Mouse (Mus musculus): Measurements from ENCODE around the gene M6pr.

M6pr gene

DNA sequence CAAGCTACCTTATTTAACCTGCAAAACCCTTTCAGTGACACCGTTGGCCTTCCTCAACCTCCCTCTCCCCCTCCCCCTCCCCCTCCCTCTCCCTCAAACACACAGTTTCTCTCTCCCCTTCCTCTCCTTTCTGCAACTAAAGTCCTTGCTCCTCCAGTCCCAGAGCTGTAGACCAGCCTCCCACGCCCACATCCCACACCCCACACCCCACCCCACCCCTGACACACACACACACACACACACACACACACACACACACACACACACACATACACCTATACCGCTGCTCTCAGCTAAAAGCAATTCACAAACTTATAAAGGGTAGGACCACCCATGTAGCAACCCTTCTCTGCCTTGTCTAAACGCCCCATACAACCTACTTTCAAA, 10.3 kb upstream of the M6pr start:
- no peak for DNase-seq

DNA sequence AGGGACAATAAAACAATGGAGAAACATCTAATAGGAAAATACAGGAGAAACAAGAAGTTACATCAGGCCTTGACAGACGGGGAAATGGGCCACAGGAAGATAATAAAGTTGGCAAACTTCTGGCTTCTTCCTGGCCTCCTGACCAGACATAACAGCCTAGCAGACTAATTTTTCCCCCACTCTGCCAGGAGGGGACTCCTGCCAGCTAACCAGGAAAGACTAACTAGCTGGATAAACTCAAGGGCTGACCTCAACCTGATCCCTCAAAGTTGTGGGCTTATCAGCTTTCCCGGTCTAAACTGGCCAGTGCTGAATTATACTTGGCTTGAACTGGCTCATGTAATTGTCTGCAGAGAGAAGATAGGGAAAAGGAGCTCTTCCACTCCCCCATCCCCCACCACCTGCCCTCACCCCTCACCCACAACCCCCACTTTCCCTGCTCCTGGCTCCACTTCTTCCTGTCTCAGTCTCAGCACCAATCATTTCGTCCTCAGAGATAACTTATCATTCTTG, 8.8 kb upstream of the M6pr start:
- DNase-seq, result no peak

DNA sequence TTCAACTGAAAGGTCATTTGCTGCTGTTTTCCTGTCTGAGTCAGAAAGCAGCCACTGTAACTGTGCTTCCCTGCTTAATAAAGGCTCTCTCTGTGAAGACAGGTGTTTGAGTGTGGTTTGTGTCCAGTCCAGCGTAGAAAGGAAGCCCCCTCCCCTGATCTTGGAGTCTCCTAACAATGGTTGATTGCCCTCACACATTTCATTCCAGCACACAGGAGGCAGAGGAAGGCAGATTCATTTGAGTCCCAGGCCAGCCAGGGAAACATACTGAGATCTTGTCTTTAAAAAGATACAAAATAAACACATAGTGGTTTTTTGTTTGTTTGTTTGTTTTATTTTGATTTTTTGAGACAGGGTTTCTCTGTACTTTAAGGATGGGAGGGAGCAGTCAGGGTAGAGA, 6.4 kb upstream of the M6pr start:
- no peak for DNase-seq

DNA sequence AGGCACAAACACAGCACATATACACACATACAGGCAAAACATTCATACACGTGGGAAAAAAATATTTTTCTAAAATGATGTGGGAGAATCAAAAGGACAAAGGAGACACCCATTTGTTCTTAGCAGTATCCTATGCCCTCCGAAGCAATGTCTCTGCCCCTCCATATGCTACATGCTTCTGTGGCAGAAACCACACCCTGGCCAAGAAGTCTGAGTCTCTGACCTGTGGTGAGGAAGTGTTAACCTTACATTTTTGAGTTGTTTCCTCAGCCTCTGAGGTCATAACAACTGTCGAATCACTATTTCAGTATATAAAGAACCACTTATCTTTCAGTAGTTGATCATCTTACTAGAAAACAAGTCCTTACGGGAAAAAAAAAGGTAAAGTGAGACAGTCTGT, 5.9 kb upstream of the M6pr start:
- DNase-seq, result no peak

DNA sequence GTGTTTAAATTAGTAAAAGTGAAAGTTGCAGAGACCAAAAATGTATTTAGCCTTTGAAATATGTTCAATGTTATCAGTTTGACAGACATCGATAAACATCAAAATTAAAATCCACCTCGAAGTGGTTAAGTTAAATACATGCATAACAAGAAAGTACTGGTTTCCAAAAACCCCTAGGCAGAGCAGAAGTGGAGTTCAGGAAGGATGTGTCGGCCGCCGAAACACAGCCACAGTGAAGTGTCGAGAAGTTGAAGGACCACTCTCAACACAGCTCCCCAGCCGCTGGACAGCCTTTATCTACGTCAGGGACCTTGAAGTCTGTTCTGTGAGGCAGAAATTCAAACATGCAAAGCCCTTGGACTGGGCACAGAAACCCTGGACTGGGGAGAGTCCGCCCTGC, 5.0 kb upstream of the M6pr start:
- DNase-seq, result no peak

DNA sequence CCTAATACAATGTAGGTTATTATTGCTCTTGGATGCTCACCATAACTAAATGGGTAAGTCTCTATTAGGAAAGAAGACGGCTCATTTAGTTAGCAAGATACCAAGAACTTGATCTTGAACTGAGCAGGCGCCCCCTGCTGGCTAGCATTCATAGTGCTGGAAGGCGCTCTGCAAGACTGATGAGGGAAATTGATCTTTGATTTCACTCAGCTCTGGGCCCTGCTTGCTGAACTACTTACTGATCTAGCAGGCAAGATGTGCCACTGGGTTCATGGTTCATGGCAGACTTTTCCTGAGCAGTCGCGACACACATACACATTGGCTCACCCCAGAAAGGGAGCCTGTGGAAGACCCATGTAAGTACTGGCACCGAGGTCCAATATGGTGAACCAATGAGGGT, 4.2 kb upstream of the M6pr start:
- peak; percentile 92 for DNase-seq

DNA sequence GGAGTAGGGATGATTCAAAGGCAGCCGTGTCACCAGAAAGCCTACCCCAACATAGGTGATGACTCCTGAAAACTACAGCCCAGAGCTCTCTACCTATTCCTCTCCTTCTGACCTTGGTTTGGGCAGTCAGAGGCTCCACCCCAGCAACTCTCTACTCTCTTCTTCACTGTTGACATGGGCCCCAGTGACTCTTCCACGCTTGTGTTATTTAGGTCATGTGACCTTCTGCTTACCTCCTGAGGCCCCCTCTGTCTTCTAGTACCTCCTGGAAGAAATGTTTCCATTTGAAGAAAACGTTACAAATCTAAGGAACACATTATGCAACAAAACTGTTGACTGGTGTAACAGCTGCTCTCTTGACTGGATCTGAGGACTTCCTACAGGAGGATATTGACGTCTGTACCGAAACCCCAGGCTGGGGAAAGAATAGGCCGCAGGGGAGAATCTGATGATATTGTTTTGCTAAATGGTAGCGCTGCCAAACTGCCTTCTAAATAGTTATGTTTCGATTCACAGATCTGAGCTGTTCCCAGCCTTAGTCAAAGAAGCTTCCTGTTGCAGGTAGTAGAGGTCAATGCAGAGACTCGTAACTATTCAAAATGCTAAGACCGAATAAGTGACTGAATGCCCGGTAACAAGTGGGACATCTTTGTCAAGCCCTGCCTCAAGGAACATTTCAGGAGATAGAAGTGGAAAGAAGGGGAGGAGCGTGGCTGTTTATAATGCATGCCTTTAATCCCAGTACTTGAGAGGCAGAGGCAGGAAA, 3.5 kb upstream of the M6pr start:
- DNase-seq, result no peak

DNA sequence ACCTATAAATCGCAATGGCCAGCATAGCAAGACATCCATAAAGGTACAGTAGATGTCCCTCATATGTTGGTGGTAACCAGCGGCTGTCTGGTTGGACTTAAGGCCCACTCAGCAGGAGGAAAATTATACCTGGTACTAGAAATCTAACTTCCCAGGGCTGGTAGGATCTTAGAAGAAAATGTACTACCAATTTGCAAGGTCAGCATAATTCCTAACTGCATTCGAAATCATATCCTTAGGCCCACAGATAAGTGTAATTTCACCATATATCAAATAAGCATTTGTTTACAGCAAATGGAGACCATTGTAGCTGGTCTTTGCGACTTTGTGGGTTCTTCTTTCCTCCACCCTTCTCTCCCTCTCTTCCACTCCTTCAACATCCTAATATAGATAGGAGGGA, 1.8 kb upstream of the M6pr start:
- no peak for DNase-seq

DNA sequence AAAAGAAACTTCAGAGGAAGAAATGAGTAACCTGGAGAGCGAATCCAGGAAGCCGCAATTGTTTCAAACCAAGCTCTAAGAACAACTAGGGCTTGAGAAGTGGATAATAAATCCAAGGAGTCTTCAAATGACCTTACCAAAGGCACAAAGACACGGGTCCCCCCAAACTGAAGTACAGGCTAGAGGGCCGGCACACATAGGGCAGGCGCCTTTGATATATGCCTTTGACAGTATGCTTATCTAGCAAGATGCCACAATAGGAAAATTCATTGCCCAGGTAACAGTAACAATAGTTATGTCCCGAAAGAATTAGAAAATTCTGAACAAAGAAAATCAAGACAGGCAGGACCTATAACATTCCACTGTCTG, 400 bp upstream of the M6pr start:
- no peak for DNase-seq

DNA sequence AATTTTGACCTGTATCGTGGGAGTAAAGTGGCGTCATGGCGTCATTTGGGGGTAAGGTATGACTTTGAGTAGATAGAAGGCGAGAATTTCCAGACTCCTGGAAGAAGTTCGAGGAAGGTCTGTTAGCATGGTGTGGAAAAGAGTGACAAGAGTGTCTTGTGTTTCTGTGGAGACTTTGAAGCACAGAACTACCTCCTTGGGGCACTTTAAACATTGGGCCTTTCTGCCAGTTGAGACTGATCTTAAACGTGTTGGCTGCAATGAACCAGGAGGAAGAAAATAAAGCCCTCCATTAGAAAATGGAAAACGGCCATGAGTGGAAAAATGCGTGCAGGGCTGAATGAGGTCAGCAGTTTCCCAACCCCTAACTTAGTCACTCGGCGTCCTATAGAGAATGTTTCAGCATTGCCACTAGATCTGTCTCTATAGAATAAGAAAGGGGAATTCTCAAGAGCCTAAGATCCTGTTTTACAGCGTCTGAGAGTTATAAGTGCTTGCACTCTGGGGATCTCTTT, 983 bp downstream of the M6pr start:
- no peak for DNase-seq

DNA sequence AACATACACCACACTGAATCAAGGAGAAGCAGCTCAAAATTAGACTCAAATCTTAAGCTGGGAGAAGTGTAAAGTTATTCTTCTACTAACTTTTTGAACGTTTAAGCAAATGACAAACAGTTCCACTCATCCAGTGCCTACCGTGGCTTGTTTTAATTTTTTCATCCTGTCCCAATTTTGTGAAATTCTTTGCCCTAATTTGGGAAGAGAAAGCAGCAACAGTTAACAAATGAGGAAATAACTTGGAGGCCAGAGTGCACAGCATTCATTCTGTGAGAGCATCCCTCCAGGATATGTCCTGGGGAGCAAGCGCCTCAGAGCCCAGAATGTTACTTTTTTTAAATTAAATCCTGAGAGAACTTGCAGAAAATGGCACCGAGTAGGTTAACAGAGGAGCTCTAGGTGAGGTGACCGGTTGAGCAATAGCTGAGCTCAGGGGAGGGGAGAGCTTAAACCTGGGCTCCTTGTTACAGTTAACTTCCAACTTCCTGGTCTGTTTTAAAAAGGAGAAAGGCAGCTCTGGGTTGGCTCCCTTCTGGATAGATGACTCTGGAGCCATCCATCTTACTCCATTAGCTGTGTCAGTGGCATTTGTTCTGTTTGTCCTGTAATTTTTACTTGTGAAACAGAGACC, 1.8 kb downstream of the M6pr start:
- DNase-seq, result no peak

DNA sequence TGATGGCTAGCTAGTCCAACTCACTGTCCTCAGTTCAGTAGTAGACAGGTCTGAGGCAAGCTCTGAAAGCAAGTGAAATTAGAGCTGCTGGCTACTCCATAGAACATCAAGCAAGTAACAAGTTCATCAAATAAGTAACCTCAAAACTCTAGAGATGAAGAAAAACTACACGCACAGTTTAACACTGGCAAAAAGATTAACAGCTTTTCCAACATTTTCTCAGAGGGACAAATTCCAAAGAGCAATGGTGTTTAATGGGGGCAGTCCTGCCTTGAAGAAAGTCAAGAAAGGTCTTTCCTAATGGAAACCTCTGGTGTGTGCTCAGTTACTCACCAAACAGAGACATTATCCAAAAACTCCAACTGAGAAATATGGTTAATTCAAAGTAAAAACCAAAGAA, 10.2 kb downstream of the M6pr start:
- no peak for DNase-seq

DNA sequence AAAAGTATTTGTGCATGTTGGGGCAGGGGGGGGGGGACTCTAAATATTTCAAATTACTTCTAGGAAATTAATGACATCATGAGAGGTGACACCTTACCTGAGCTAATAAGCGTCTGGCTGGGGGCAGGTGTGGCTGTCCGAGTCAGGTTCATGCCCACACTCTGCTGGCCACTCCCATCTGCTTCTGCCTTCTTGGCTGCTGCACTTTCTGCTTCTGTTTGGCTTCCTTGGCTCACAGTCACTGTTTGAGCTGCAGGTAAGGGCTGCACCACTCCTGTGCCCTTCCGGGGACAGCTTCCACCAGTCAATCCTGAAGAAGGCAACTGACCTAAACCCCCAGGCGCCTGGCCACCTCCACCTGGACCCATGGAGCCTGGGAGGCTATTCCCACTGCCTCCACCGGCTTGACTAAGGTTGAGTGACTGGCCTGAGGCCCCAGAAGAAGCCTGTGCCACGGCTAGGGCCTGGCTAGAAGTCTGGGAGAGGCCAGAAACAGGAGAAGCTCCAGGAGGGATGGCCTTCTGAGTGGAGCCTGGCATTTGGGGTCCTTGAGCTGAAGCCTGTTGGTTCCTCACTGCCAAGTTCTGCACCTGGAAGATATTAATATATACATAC, 16.9 kb downstream of the M6pr start:
- DNase-seq, result no peak

DNA sequence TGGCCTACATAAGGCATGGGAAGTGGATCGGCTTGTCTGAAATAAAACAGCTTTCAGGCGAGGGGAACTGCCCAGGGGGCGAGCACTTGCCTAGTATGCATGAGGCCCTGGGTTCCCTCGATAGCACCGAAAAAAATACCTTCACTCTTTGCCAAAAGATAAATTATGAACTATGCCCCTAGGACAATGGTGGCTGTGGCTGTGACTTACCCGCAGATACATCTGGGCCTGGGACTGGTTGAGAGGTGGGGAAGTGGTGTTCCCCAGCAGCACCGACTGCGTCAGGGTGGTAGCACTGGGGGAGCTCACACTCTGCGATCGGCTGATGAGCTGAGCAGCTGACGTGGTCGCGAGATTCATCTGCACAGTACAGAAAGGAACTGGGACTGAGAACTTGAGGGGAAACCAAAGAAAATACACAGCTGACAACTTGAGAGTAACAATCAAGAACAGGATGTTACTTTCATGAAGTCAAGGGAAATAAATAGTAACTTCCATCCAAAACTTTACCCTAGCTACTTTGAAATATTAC, 24.6 kb downstream of the M6pr start:
- DNase-seq, result no peak

DNA sequence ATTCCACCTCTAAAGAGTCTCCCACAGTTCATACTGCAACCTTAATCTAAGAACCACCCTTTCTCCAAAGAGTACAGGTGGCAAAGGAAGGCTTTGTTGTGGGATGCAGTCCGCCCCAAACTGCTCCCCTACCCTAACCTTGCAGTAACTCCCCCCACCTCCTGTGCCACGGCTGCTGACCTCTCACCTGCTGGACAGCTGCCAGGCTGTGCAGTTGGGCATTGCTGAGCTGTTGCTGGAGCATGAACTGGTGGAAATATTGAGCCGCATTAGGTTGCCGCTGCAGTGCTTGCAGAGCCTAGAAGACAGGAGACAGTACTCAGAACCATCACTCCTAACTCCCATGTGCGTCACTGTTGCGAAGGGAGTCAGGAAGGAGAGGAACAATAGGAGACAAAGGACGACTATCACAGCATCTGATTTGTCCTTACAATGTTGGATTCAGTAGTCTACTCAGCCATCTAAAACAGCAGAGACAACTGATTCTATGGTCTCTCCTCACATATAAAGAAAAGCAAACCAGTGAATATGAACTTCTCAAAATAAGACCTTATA, 26.3 kb downstream of the M6pr start:
- peak; percentile 34 to 42 for DNase-seq

DNA sequence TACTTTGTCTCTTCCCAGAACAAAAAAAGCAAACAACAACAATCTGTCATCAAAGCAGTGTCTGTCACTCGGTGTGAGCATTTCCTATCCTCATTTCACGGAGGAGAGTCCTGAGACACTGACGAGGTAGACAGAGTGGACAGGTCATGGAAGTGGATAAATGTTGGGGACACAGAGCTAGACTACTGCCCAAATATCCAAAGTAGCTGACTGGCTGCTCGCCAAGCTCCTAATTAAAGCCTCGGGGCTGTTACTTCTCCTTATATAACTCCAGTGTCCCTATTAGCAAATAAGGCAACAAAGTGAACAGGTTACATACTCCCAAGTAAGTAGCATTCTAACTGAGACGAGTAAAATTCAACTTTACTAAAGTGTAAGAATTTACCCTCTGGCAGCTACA, 29.0 kb downstream of the M6pr start:
- peak; percentile 23 to 26 for DNase-seq

DNA sequence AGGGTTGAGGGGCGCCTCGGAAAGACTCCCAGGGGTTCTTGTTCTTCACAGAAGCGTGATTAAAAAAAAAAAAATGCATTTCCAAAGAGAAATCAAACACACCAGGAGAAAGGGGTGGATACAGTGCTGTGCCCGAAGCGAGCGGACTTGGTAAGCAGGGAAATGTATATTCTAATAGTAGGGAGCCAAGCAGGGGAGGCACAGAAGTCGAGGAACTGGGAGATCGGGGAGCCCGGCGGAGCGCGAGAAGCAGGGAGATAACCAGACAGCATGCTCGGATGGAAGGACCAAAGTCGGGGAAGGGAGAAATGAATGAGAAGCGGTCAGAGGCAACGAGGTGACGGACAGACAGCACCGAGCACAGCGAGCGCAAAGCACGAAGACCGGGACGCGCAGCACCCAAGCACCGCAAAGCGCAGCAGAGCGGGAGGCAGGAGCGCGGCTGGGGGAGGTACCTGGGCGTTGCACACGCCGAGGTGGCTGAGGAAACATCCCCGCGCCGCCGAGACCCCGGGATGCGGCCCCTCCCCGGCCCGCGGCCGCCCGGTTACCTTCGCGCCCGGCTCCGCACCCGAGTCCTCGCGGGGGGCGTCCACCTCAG, 30.6 kb downstream of the M6pr start:
- peak; percentile 77 to 85 for DNase-seq

DNA sequence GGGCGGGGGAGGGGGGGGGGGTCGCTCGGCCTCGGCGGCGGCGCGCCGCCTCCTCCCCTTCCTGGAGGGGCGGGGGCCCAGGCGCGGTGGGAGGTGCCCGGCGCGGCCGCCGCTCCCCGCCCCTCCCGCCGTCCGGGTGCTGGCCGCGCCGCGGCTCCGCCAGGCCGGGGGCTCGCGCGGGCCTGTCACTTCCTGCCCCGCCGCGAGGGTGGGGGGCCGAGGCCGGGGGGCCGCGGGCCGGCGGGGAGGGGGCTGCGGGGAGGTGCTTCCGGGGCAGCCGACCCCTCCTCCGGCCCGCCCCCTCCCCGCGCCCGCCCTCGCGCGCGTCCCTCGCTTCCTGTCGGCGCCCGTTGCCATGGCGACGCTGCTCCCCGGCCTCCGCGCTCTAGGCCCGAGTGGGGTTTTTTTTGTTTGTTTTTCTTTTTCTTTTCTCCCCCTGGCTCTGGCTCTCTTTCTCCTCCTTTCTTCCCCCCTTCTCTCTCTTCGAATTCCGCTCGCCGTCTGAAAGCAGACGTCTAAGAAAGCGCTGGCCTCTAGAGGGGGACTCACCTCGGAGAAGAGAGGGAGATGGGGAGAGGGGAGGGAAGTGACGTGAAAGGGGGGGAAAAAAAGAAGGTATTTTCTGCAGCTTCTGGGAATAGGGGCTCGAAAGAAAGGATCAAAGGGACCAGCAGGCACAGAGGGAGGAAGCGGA, 31.3 kb downstream of the M6pr start:
- DNase-seq, result peak; percentile 92 to 96

DNA sequence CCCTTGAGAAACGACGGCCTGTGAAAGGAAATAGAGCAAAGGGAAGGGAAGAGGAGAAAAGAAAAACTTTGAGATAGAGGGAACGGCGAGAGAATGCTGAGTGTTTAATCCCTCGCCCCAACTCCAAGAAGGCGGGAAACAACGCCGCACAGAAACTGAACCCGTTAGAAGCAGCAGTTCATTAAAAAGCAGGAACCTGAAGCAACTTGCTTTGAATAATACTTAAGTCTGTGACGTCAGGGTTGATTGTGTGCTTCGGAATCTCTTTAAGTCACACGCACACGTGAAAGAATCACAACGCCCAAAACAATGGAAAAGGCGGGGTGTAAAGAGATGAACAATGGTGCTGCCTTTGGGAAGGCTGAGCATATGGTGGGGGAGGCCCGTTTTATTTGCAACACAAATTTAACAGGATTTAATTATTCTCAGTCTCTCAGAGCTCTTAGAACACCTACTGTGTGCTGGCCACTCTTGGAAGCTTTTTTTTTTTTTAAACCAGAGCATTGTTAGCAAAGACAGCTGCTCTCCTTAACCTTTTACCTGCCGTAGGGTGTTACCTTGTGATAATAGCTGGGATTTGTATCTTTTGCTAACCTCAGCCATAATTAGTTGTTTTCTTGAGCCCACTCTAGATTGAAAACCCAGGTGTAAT, 32.0 kb downstream of the M6pr start, which contains the start of gene Phc1:
Gene Phc1, minus strand, starts transcription at position 213 of the 652 bp plus-strand sequence.
- peak in 1 of 2 experiments; percentile 56 for DNase-seq

DNA sequence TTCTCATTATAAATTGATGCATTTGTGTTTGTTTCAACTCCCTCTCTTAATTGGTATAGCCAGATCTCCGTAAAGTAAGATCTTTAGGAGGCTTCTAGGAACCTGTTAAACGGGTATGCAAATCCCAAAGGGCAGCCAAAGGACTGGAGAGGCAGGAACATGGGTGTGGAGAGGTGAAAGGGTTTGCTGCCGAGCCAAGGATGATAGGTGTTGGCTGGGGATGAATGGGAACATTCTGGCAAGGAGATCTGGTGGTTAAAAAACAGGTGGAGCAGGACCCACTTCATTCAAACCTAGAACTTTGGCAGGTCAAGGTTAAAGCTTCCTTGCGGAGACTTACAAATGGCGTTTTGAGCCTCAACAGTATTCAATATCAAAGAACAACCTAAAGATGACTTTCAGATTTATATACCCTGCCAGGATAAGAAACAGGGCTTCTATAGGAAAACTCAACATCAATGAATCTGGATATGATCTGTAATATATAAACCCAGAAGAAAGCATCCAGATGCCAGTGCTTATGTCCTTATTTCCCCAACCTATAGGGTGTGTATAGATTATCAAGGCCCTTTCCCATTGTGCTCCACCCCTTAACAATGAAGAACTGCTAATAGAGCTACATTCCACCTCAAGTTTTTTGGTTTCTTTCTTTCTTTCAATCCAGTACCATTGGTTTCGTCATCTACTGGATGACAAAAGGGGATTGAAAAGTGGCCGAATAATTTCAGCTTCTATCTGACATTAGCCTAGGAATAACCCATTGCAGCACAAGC, 32.7 kb downstream of the M6pr start:
- DNase-seq, result no peak

DNA sequence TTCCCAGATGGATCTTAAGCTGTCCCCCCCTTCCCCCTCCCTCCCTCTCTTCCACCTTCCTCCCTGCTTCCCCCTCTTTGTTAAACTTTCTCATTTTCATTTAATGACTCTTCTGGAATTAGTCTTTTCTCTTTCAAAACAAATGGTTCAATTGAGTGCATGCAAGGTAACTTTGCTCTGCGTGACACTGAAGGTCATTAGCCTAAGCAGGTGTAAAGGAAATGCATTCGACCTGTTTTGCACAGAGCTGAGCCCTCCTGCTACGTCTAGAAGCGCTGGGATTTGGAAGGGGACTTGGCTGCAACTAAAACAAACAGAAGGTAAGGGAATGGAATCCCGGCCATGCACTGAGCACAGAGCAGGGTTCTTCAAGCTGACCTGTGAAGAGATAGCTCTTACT, 33.6 kb downstream of the M6pr start:
- no peak for DNase-seq
